Mouse (Mus musculus) G1E (cell line): ENCODE results near the gene Spata16.

Experiments used
- CTCF ChIP-seq: IDR thresholded peaks from 2 replicates; pipeline ENCODE4 v1.5.1; 2012; ENCODE audit warnings: low read depth, low read length, inconsistent platforms, mixed read lengths
- GATA1 ChIP-seq: IDR thresholded peaks from 2 replicates; pipeline ENCODE4 v1.6.1; 2012; ENCODE audit warnings: borderline replicate concordance, low read length, inconsistent platforms, mixed read lengths
- POLR2AphosphoS5 ChIP-seq: IDR thresholded peaks from 2 replicates; pipeline ENCODE4 v1.6.1; 2012; ENCODE audit warnings: low read depth, low read length, inconsistent platforms; ENCODE audit not compliant: insufficient replicate concordance

DNA sequence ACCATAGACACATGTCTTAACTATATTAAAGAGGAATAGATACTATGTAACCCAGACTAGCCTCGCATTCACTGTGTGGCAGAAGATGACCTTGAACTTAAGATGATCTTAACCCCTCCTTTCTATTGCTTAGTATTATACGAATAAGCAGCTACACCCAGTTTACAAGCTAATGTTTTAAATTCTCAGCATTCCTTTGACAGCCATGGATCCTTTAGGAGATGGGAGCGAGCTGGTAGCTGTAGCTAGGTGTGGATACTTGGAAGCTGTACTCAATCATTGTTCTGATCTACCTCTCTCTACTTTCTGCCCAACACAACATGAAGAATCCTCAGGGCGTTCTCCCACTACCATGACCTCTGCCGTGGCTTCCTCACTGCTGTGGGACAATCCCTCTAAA lies 28.9 kb upstream of the Spata16 start:
- no peak for TF ChIP-seq CTCF
- no peak for TF ChIP-seq GATA1
- TF ChIP-seq POLR2AphosphoS5, result no peak
